ENCODE assay signal across 8 mouse cellular contexts in the genomic region with DNA sequence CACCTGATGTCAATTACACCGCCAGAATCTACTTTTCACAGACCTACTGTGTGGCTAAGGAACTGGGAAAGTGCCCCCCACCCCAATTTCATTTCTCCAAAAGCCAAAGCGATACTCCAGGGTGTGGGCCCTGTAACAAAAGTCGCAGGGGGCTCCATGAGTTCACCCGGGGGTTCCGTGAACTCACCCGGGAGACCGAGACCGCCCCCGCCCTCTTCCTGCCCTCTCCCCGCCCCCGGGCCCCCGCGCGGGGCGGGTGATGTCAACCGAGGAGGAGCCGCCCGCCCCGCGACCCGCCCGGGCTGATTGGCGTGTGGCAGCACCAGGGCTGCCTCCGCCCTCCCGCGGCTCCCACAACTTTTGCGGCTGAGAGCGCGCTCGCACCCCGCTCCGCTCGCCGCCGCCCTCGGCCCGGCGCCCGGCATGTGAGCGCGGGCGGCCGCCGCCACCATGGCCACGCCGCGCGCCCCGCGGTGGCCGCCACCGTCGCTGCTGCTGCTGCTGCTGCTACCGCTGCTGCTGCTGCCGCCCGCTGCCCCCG. TPM values are rescaled to one million over a fixed set of nuclear protein-coding genes. Genes with fewer than 3 reads are reported as not detected.
A peak's percentile ranks its signal among the peaks of the same experiment; 100 is the strongest.
DNase-seq lines count a peak whose midpoint lies in the region; ATAC-seq and TF ChIP-seq lines count a peak whose summit lies in the region.

A gene (plus strand): TSS at position 209 of the 541 bp plus-strand sequence.

- peak; percentile 56 for ATAC-seq in Patski
- peak; percentile 33 to 52 for ATAC-seq in hematopoietic stem cell, adult 5-6 weeks (replicated peaks in 1 of 2; ENCODE audit: insufficient read depth in 1 of 2, low FRiP score in 2 of 2, low TSS enrichment in 1 of 2, low read depth in 1 of 2, poor library complexity in 2 of 2, severe bottlenecking in 2 of 2)

- POLR2A ChIA-PET in Patski (lab: Charles Lee): interaction anchor here (1.3 kb wide), 1 partner anchor 88 kb away, joined by 3 read pairs; no protein-coding TSS in a partner anchor

- no peaks in the 10 kb centered on the region for H3K27me3 ChIP-seq in Patski

- DNase-seq in Patski (ENCODE audit: low read depth, low spot score): no peak
- peak; percentile 60 for DNase-seq in cerebellum, adult 8-10 months
- DNase-seq in forelimb bud, embryonic 11.5 days (ENCODE audit: low read depth, low spot score): peak; percentile 32
- peak; percentile 59 to 72 for DNase-seq in layer of hippocampus, postnatal 10 days (ENCODE audit: low spot score in 2 of 2)
- peak; percentile 92 for DNase-seq in lung, postnatal 10 days
- DNase-seq in retina, postnatal 1 day: peak; percentile 83
- DNase-seq in thymus, postnatal 4 days: peak; percentile 96

- in situ Hi-C loops in Patski (cut with MboI; ENCODE audit: low pct_unique_long_range_greater_than_20kb): loop anchor here (5.0 kb wide), 1 partner anchor 122 kb away; no protein-coding TSS in a partner anchor

- TF ChIP-seq CTCF in Patski (IDR thresholded peaks at IDR 0.05): no peak

- CTCF ChIA-PET in Patski (lab: Charles Lee): no interaction called here

RNA-seq across cellular contexts. Expression of the gene that starts here (rescaled TPM):
- 39.4 TPM for polyA plus RNA-seq in Patski (2021)
- total RNA-seq in hematopoietic stem cell, adult 5-6 weeks (2017): 59.6 and 63.4 TPM in 2 replicates
- 10 to 100 TPM; 31.9 to 32.4 TPM for total RNA-seq in layer of hippocampus, postnatal 10 days (2021)
